Mouse (Mus musculus): ENCODE data around the gene Pkig. TPM values are rescaled to one million over a fixed set of nuclear protein-coding genes. Genes with fewer than 3 reads are reported as not detected.

Pkig gene
- polyA plus RNA-seq, 1 experiment from 2014 or later = 119 TPM

DNA sequence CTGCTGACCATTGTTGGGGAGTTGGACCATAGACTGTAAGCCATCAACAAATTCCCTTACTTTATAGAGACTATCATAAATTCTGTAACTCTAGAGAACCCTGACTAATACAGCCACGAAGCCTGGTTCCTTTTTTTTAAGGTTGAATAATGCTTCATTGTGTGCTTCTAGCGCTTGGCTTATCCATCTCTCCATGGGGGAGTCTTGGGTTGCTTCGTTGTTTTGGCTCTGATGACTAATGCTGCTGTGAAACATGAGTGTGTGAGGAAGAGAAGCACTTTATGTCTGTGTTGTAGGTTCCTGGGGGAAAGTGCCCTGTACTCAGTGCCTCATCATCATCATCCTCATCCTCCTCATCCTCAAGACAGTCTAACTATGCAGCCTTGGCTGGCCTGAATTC is 5.7 kb downstream of the Pkig start:
- 55% methylated on average over 3 of the region's 3 CpGs for WGBS
- Histone ChIP-seq H3K9ac (no peak overlapping the region), H3K4me1 (peaks cover 15% of the 10 kb centered on the region; the same call in 1 of the 2 replicates), H3K36me3 (no peaks in the 10 kb centered on the region), H3K4me3 (no peak overlapping the region), H3K27ac (no peak overlapping the region), H3K9me3 (no peaks in the 10 kb centered on the region), H3K27me3 (no peaks in the 10 kb centered on the region), H3K4me2 (no peak overlapping the region)
- ATAC-seq (ENCODE audit: insufficient number of reproducible peaks, low FRiP score, low TSS enrichment, low read depth) = no peak

DNA sequence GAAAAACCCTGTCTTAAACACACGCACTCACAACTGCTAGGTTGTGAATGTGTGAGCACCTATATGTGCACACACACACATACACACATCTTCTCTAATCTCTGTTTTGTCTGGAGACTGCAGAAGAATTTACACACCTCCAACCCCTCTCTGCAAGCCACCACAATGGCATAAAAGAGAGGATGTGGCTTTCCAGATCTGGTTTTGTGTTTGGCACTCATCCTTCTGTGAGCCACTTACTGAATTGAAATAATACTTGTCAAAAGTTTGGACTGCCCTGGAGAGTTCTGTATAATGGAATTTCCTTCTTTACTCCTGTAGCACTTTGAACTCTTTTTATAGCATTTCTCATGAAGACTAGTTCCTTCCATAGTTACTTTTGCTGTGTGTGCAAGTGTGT is 8.9 kb downstream of the Pkig start:
- H3K4me2 ChIP-seq = no peak overlapping the region
- 0 out of 2 replicates have a peak overlapping the region, but pooled peaks have one; percentile 17 for H3K27ac ChIP-seq
- H3K4me3 ChIP-seq = no peak overlapping the region
- H3K9me3 ChIP-seq = no peaks in the 10 kb centered on the region
- no peak overlapping the region for H3K9ac ChIP-seq
- H3K36me3 ChIP-seq = no peaks in the 10 kb centered on the region
- ATAC-seq (ENCODE audit: insufficient number of reproducible peaks, low FRiP score, low TSS enrichment, low read depth) = no peak
- no peaks in the 10 kb centered on the region for H3K4me1 ChIP-seq
- WGBS = 91% methylated on average over 1 of the region's 1 CpGs
- no peaks in the 10 kb centered on the region for H3K27me3 ChIP-seq

DNA sequence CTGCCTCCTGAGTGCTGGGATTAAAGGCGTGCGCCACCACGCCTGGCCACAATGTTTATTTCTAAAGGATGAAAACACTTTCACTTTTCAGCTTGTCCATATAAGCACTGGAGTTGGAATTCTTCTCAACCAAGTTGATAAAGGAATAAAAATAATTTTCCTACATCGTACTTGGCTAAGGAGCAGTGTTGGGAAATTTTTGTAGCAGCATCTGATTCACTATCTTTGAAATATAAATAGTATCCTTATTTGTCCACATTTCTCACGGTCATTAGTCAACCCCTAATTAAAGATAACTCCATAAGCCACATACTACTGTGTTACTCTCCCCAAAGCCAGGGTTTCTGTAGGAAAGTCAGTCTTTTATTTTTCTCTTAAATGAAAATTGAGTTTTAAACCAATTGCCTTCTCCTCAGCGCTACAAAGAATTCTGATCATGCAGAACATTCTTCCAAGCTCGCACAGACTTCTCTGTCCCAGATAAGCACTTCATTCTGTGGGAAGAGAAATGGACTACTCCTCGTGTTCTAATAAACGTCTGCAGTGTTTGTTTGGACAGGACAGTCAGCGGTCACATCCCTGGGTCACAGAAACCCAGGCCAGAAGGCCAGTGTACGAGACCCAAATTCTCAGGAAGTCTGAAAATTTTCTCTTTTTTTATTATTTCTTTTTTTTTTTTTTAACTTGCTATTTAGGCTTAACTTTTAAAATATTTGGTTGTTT is 12.8 kb downstream of the Pkig start:
- Histone ChIP-seq H3K27ac (no peak overlapping the region), H3K9me3 (no peaks in the 10 kb centered on the region), H3K27me3 (no peaks in the 10 kb centered on the region), H3K4me3 (no peak overlapping the region), H3K9ac (no peak overlapping the region), H3K4me2 (no peak overlapping the region), H3K36me3 (no peaks in the 10 kb centered on the region), H3K4me1 (peaks cover 24% of the 10 kb centered on the region)
- no peak for ATAC-seq (ENCODE audit: insufficient number of reproducible peaks, low FRiP score, low TSS enrichment, low read depth)
- 83% methylated on average over 11 of the region's 11 CpGs for WGBS

DNA sequence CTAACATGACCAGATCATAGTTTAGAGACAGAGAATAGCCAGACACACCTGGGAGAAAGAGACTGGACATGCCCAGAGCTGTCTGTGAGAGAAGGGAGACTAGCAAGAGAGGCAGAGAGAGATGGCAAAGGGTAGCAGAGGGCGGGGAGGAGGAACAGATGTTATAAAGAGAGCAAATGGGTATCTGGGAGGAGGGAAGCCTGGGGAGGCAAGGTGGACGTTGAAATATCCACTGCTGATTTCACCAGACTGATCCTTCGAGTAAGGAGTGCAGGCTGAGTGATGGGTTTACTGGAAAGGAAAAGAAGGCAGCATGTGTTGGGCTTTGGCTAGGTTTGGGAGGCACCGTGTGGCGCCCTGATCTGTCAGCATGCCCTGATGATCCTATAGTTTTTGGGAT is 16.2 kb downstream of the Pkig start:
- 49% methylated on average over 5 of the region's 5 CpGs for WGBS
- Histone ChIP-seq H3K9ac (no peak overlapping the region), H3K4me2 (peak overlapping the region; percentile 24; the same call in 1 of the 2 replicates), H3K36me3 (no peaks in the 10 kb centered on the region), H3K4me3 (no peak overlapping the region), H3K9me3 (no peaks in the 10 kb centered on the region), H3K4me1 (peaks cover 33% of the 10 kb centered on the region), H3K27ac (peak overlapping the region; percentile 83), H3K27me3 (no peaks in the 10 kb centered on the region)
- no peak for ATAC-seq (ENCODE audit: insufficient number of reproducible peaks, low FRiP score, low TSS enrichment, low read depth)

DNA sequence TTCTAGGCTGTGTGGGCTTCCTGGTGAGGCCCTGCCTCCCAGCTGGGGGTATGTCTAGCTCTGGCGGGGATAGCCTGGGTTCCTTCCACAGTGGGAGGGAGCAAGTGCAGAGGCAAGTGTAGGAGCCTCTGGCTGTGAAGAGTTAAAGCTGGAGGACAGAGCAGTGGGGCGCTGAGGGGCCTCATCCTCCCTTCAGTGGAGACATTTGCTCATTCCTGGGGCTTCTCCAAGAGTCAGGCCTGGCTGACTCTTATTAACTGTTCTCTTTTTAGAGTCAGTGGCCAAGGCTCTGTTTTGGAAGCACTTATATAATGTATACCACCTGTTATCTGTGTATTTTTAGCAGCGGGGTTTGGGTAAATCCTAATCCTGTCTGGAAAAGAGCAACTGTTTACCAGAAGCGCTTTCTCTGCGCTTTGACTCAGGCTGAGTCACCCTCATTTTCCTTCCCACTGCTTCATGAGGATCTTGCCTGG is 17.0 kb downstream of the Pkig start:
- H3K9me3 ChIP-seq = no peaks in the 10 kb centered on the region
- ATAC-seq (ENCODE audit: insufficient number of reproducible peaks, low FRiP score, low TSS enrichment, low read depth) = peak; percentile 82
- H3K27ac ChIP-seq = peak overlapping the region; percentile 83
- H3K27me3 ChIP-seq = no peaks in the 10 kb centered on the region
- no peaks in the 10 kb centered on the region for H3K36me3 ChIP-seq
- no peak overlapping the region for H3K9ac ChIP-seq
- 21% methylated on average over 5 of the region's 5 CpGs for WGBS
- H3K4me2 ChIP-seq = peak overlapping the region; percentile 24; the same call in 1 of the 2 replicates
- no peak overlapping the region for H3K4me3 ChIP-seq
- peaks cover 33% of the 10 kb centered on the region for H3K4me1 ChIP-seq

DNA sequence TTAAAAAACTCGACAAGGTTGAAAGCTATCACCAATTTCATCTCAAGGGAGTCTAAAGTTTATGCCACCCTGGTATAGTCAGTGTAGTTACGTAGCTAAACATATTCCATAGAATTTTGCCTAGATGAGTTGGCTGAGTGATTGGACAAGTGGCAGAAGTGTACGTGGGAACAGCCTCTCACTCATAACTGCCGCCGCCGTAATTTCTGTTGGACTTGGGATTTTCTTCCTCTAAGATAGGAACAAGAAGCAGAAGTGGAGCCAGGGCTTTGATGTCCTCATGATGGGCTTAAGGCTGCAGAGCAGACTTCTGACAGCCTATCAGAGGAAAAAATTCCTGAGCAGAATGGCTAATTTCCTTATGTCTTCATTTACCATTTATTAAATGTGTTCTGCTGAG is 17.5 kb downstream of the Pkig start:
- Histone ChIP-seq H3K4me3 (no peak overlapping the region), H3K36me3 (no peaks in the 10 kb centered on the region), H3K27ac (peak overlapping the region; percentile 83), H3K9ac (no peak overlapping the region), H3K27me3 (no peaks in the 10 kb centered on the region), H3K9me3 (no peaks in the 10 kb centered on the region), H3K4me1 (peaks cover 33% of the 10 kb centered on the region), H3K4me2 (0 out of 2 replicates have a peak overlapping the region, but pooled peaks have one; percentile 24)
- no peak for ATAC-seq (ENCODE audit: insufficient number of reproducible peaks, low FRiP score, low TSS enrichment, low read depth)
- WGBS = 37% methylated on average over 6 of the region's 6 CpGs

DNA sequence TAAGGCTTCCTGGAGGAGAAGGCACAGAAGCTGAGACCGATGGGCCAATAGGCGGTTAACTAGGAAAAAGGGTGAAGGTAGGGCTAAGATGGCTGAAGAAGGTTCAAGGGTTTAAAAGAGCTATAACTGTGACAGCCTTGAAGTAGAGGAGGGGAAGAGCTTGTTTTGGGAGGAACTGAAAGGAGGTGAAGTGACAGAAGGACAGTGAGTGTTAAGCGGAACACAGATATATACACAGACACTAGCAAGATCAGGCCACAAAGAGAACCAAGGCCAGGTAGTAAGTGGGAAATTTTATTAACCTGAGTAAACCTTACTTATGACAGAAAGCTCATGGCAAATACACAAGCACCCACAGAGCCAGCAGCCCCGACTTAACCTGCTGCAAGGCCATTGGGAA is 18.1 kb downstream of the Pkig start:
- Histone ChIP-seq H3K27ac (peak overlapping the region; percentile 83), H3K4me3 (no peak overlapping the region), H3K4me1 (peaks cover 33% of the 10 kb centered on the region), H3K9me3 (no peaks in the 10 kb centered on the region), H3K4me2 (no peak overlapping the region), H3K27me3 (no peaks in the 10 kb centered on the region), H3K9ac (no peak overlapping the region), H3K36me3 (no peaks in the 10 kb centered on the region)
- 88% methylated on average over 4 of the region's 4 CpGs for WGBS
- ATAC-seq (ENCODE audit: insufficient number of reproducible peaks, low FRiP score, low TSS enrichment, low read depth) = no peak

DNA sequence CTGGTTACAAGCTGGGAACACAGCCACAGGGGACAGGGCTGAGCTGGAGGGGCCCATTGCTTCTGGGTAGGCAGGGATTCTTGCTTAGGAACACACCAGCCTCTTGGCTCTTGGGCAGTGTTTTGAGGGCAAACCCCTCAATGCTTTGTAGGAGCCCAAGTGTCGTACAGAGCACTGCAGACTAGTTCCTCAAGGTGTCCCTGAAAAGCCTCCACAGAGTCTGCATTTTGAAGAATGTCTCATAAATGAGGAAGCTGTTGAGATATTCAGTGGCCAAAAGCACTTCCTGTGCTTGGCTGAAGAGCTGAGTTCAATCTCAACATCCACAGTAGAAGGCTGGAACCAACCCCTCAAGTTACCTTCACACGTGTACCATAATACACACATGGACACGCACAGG is 18.6 kb downstream of the Pkig start:
- H3K4me2 ChIP-seq = no peak overlapping the region
- H3K27me3 ChIP-seq = no peaks in the 10 kb centered on the region
- peak overlapping the region; percentile 83 for H3K27ac ChIP-seq
- WGBS = 86% methylated on average over 3 of the region's 3 CpGs
- no peak overlapping the region for H3K9ac ChIP-seq
- H3K9me3 ChIP-seq = no peaks in the 10 kb centered on the region
- no peaks in the 10 kb centered on the region for H3K36me3 ChIP-seq
- no peak overlapping the region for H3K4me3 ChIP-seq
- ATAC-seq (ENCODE audit: insufficient number of reproducible peaks, low FRiP score, low TSS enrichment, low read depth) = no peak
- peaks cover 33% of the 10 kb centered on the region for H3K4me1 ChIP-seq

DNA sequence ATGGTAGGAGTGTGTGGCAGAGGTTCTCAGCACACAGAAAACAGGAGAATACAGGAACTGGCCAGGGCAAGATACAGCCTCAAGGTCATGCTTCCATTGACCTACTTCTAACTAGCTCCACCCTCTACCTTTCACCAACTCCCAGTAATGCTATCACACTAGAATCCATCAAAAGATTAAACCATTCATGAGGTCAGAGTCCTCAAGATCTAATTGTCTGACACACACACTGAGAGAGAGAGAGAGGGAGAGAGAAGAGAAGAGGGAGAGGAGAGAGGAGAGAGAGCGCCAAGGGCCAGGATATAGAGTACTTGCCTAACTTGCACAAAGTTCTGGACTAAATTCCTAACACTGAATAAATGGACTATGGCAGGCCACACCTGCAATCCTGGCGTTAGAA is 24.2 kb downstream of the Pkig start:
- Histone ChIP-seq H3K27ac (no peak overlapping the region), H3K4me1 (peaks cover 14% of the 10 kb centered on the region), H3K4me3 (no peak overlapping the region), H3K4me2 (no peak overlapping the region), H3K27me3 (no peaks in the 10 kb centered on the region), H3K9ac (no peak overlapping the region), H3K9me3 (no peaks in the 10 kb centered on the region), H3K36me3 (no peaks in the 10 kb centered on the region)
- ATAC-seq (ENCODE audit: insufficient number of reproducible peaks, low FRiP score, low TSS enrichment, low read depth) = no peak
- 89% methylated on average over 2 of the region's 2 CpGs for WGBS

DNA sequence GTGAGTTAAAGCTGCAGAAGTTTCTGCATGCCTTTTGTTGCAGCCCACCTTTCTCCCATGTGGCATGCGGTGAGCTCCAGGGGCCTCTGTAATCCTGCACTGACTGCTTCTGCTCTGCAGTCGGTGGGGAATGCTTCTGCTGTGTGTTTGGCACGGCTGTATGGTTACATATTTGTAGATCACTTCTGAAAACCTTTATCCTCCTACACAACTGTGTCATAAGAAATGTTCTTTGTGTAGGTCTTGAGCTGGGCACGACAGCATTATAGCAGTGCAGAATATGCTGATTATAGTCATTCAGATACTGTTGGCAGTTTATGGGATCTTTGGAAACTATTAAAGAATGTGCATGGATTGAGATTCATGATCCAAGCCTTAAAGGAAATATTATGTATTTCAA is 27.1 kb downstream of the Pkig start:
- Histone ChIP-seq H3K4me2 (no peak overlapping the region), H3K9me3 (no peaks in the 10 kb centered on the region), H3K36me3 (no peaks in the 10 kb centered on the region), H3K4me3 (no peak overlapping the region), H3K27ac (peak overlapping the region; percentile 75), H3K9ac (no peak overlapping the region), H3K27me3 (no peaks in the 10 kb centered on the region), H3K4me1 (peaks cover 14% of the 10 kb centered on the region)
- WGBS = 34% methylated on average over 4 of the region's 4 CpGs
- no peak for ATAC-seq (ENCODE audit: insufficient number of reproducible peaks, low FRiP score, low TSS enrichment, low read depth)

DNA sequence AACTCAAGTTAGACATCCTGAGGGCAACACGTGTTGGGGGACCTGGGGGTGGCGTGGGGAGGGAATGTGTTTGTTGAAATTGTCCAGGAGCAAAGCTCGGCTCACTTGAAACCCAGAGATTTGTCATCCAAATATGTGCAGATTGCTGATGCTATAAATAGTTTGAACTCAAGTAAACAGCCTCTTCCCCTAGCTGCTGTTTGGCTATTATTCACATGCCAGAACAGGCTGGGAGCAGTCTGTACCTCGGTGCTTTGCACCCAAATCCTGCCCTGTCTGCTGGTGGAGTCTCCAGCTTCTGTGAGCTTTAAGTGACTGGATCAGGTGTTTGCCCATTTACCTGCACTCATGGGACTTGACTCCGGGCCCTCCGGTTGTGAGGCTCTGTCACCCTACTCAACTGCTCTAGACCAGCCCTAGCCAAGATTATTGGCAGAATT is 27.6 kb downstream of the Pkig start:
- Histone ChIP-seq H3K27ac (peak overlapping the region; percentile 75), H3K9ac (no peak overlapping the region), H3K4me1 (peaks cover 17% of the 10 kb centered on the region), H3K4me2 (no peak overlapping the region), H3K9me3 (no peaks in the 10 kb centered on the region), H3K27me3 (no peaks in the 10 kb centered on the region), H3K36me3 (no peaks in the 10 kb centered on the region), H3K4me3 (no peak overlapping the region)
- no peak for ATAC-seq (ENCODE audit: insufficient number of reproducible peaks, low FRiP score, low TSS enrichment, low read depth)
- 43% methylated on average over 6 of the region's 6 CpGs for WGBS

DNA sequence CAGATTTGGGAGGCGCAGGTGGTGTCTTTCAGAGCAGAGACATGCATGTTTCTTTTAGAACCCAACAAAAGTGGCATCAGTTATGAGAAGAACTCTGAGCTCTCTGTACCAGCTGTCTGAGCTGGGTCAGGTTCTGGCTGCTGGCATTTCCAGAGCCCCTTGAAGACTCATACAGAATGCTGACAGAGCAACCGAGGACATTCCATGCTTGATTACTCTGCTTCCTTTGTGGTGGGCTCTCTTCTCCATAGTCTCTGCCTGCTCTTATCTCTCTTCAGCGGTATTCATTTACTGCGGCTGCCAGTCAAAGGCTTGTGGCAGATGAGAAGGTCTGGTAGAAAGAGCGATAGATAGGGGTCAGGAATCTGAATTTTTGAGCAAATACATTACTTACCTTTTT is 28.0 kb downstream of the Pkig start:
- Histone ChIP-seq H3K9ac (no peak overlapping the region), H3K27me3 (no peaks in the 10 kb centered on the region), H3K36me3 (no peaks in the 10 kb centered on the region), H3K9me3 (no peaks in the 10 kb centered on the region), H3K4me1 (peaks cover 20% of the 10 kb centered on the region), H3K4me3 (no peak overlapping the region), H3K4me2 (no peak overlapping the region), H3K27ac (peak overlapping the region; percentile 75)
- no peak for ATAC-seq (ENCODE audit: insufficient number of reproducible peaks, low FRiP score, low TSS enrichment, low read depth)
- WGBS = 74% methylated on average over 5 of the region's 5 CpGs

All from limb, embryonic 15.5 days (tissue).